Mouse (Mus musculus) MEL (cell line): ENCODE data around the gene Eef1akmt3. TPM values are rescaled to one million over a fixed set of nuclear protein-coding genes. Genes with fewer than 3 reads are reported as not detected.

Experiments
- DNase-seq: peaks from one replicate; pipeline ENCODE4 v3.0.0; 2011; ENCODE audit warnings: low read depth, low spot score
- H3K27ac ChIP-seq: 2 replicates; pipeline ENCODE4 v1.5.1; 2012; ENCODE audit warnings: low read depth, mild to moderate bottlenecking, control low read depth, low read length, moderate library complexity; ENCODE audit not compliant: control insufficient read depth
- H3K27me3 ChIP-seq, 2 experiments: fragments of 150-350 bp in 1 of 2; sonication (generic) in 1 of 2; 2 replicates each; pipeline ENCODE4 v1.6.1; 2012; ENCODE audit warnings: low read length in 2 of 2, mild to moderate bottlenecking in 2 of 2, improper control_type of control experiment in 1 of 2, moderate library complexity in 1 of 2; ENCODE audit not compliant: insufficient read depth in 2 of 2, control insufficient read depth in 1 of 2
- H3K36me3 ChIP-seq, 2 experiments: 2 replicates each; pipeline ENCODE4 v1.6.1; 2012 to 2014; ENCODE audit warnings: low read length in 2 of 2, improper control_type of control experiment in 1 of 2, inconsistent platforms in 1 of 2, mild to moderate bottlenecking in 1 of 2; ENCODE audit not compliant: insufficient read depth in 2 of 2, control insufficient read depth in 1 of 2
- H3K4me1 ChIP-seq, 2 experiments: fragments of 150-350 bp in 1 of 2; sonication (generic) in 1 of 2; 2 replicates each; pipeline ENCODE4 v1.6.1; 2012; ENCODE audit warnings: low read length in 2 of 2, improper control_type of control experiment in 1 of 2, mild to moderate bottlenecking in 1 of 2; ENCODE audit not compliant: insufficient read depth in 2 of 2, control insufficient read depth in 1 of 2
- H3K4me3 ChIP-seq, 2 experiments: fragments of 150-350 bp in 1 of 2; sonication (generic) in 1 of 2; 2 replicates each; pipeline ENCODE4 v1.5.1; 2012; ENCODE audit warnings: low read depth in 2 of 2, low read length in 2 of 2, mild to moderate bottlenecking in 2 of 2, moderate library complexity in 2 of 2, control low read depth in 1 of 2, improper control_type of control experiment in 1 of 2; ENCODE audit not compliant: control insufficient read depth in 1 of 2, insufficient read depth in 1 of 2
- H3K79me2 ChIP-seq: 2 replicates; pipeline ENCODE4 v1.6.1; 2012; ENCODE audit warnings: mild to moderate bottlenecking, low read length, moderate library complexity; ENCODE audit not compliant: control insufficient read depth, poor library complexity, insufficient read depth
- H3K9ac ChIP-seq: 2 replicates; pipeline ENCODE4 v1.6.1; 2012; ENCODE audit warnings: low read depth, mild to moderate bottlenecking, control low read depth, low read length, moderate library complexity; ENCODE audit not compliant: control insufficient read depth, poor library complexity, severe bottlenecking
- H3K9me3 ChIP-seq: fragments of 150-350 bp; sonication (generic); replicated peaks from 2 replicates; pipeline ENCODE4 v1.6.1; 2012; ENCODE audit warnings: mild to moderate bottlenecking, low read length, improper control_type of control experiment, moderate library complexity; ENCODE audit not compliant: insufficient read depth
- CHD2 ChIP-seq: IDR thresholded peaks from 2 replicates; pipeline ENCODE4 v1.6.1; 2011; ENCODE audit warnings: low read length, improper control_type of control experiment
- CTCF ChIP-seq, 3 experiments: IDR thresholded peaks in 2 of 3; conservative IDR thresholded peaks in 1 of 3; 2 replicates each; pipeline ENCODE4 v1.5.1; 2011 to 2012; ENCODE audit warnings: low read length in 3 of 3, low read depth in 2 of 3, mild to moderate bottlenecking in 2 of 3, improper control_type of control experiment in 1 of 3, inconsistent platforms in 1 of 3, mixed read lengths in 1 of 3, moderate library complexity in 1 of 3; ENCODE audit not compliant: control insufficient read depth in 1 of 3, insufficient read depth in 1 of 3, poor library complexity in 1 of 3, severe bottlenecking in 1 of 3
- ELF1 ChIP-seq: IDR thresholded peaks from 2 replicates; pipeline ENCODE4 v1.6.1; 2014; ENCODE audit warnings: low read depth, mild to moderate bottlenecking, inconsistent platforms, low read length, improper control_type of control experiment, moderate library complexity
- EP300 ChIP-seq, 2 experiments: IDR thresholded peaks; 2 replicates each; pipeline ENCODE4 v1.6.1; 2011; ENCODE audit warnings: improper control_type of control experiment in 2 of 2, low read length in 2 of 2, low read depth in 1 of 2, mild to moderate bottlenecking in 1 of 2
- GABPA ChIP-seq: IDR thresholded peaks from 2 replicates; pipeline ENCODE4 v1.6.1; 2012; ENCODE audit warnings: low read depth, mild to moderate bottlenecking, inconsistent platforms, low read length, improper control_type of control experiment, moderate library complexity
- JUND ChIP-seq: IDR thresholded peaks from 2 replicates; pipeline ENCODE4 v1.6.1; 2011; ENCODE audit warnings: low read depth, mild to moderate bottlenecking, improper control_type of control experiment, low read length
- KAT2A ChIP-seq: conservative IDR thresholded peaks from 2 replicates; pipeline ENCODE4 v1.6.1; 2012; ENCODE audit warnings: low read depth, low read length, improper control_type of control experiment, inconsistent platforms
- MAX ChIP-seq: IDR thresholded peaks from 2 replicates; pipeline ENCODE4 v1.6.1; 2011; ENCODE audit warnings: low read length, improper control_type of control experiment
- MAZ ChIP-seq: IDR thresholded peaks from 2 replicates; pipeline ENCODE4 v1.6.1; 2012; ENCODE audit warnings: low read depth, mild to moderate bottlenecking, inconsistent platforms, low read length, improper control_type of control experiment
- MEF2A ChIP-seq: IDR thresholded peaks from 2 replicates; pipeline ENCODE4 v1.6.1; 2014; ENCODE audit warnings: low read depth, mild to moderate bottlenecking, inconsistent platforms, low read length, improper control_type of control experiment; ENCODE audit not compliant: poor library complexity, insufficient replicate concordance, severe bottlenecking; ENCODE audit errors: extremely low read depth
- MYB ChIP-seq: IDR thresholded peaks from 2 replicates; pipeline ENCODE4 v1.6.1; 2011; ENCODE audit warnings: mild to moderate bottlenecking, low read depth, low read length, improper control_type of control experiment
- NRF1 ChIP-seq: IDR thresholded peaks from 2 replicates; pipeline ENCODE4 v1.6.1; 2014; ENCODE audit warnings: low read depth, mild to moderate bottlenecking, inconsistent platforms, low read length, improper control_type of control experiment, moderate library complexity; ENCODE audit not compliant: poor library complexity, insufficient read depth, severe bottlenecking
- POLR2A ChIP-seq, 2 experiments: IDR thresholded peaks; 2 replicates each; pipeline ENCODE4 v1.6.1; 2011 to 2012; ENCODE audit warnings: low read length in 2 of 2, mild to moderate bottlenecking in 2 of 2, control low read depth in 1 of 2, improper control_type of control experiment in 1 of 2, low read depth in 1 of 2, moderate library complexity in 1 of 2; ENCODE audit not compliant: control insufficient read depth in 1 of 2, insufficient read depth in 1 of 2, poor library complexity in 1 of 2
- RAD21 ChIP-seq: IDR thresholded peaks from 2 replicates; pipeline ENCODE4 v1.6.1; 2011; ENCODE audit warnings: mild to moderate bottlenecking, low read depth, low read length, improper control_type of control experiment
- SIN3A ChIP-seq: IDR thresholded peaks from 2 replicates; pipeline ENCODE4 v1.6.1; 2012; ENCODE audit warnings: low read length, improper control_type of control experiment, inconsistent platforms
- SMC3 ChIP-seq: IDR thresholded peaks from 2 replicates; pipeline ENCODE4 v1.6.1; 2011; ENCODE audit warnings: low read depth, low read length, improper control_type of control experiment
- TBP ChIP-seq: IDR thresholded peaks from 2 replicates; pipeline ENCODE4 v1.8.0; 2011; ENCODE audit warnings: low read depth, low read length, improper control_type of control experiment
- USF1 ChIP-seq: IDR thresholded peaks from 2 replicates; pipeline ENCODE4 v1.6.1; 2014; ENCODE audit warnings: low read depth, mild to moderate bottlenecking, inconsistent platforms, low read length, improper control_type of control experiment, moderate library complexity
- ZMIZ1 ChIP-seq: IDR thresholded peaks from 2 replicates; pipeline ENCODE4 v1.6.1; 2012; ENCODE audit warnings: low read depth, mild to moderate bottlenecking, inconsistent platforms, low read length, improper control_type of control experiment, moderate library complexity
- ZNF384 ChIP-seq: IDR thresholded peaks from 2 replicates; pipeline ENCODE4 v1.6.1; 2012; ENCODE audit warnings: low read depth, mild to moderate bottlenecking, inconsistent platforms, low read length, improper control_type of control experiment
- polyA plus RNA-seq, 2 experiments: library from polyadenylated mRNA; stranded (reverse) in 1 of 2; unstranded in 1 of 2; fragments of >175 nt in 1 of 2; fragments of >200 nt in 1 of 2; gene quantifications; 2 replicates each; pipeline versions ENCODE4 v1.2.1 to v1.2.4; 2012; ENCODE audit warnings: low replicate concordance in 2 of 2, low read depth in 1 of 2; ENCODE audit not compliant: insufficient read length in 2 of 2, insufficient read depth in 1 of 2, missing spikeins in 1 of 2
- total RNA-seq: library from RNA; depleted of rRNA; stranded (reverse); fragments of 300-350 nt; gene quantifications from 2 replicates; pipeline ENCODE4 v1.2.3, GENCODE M21; 2012

Gene Eef1akmt3
- total and polyA plus RNA-seq, 3 experiments, result 0.27 to 2.3 TPM; not detected in 1

- TF ChIP-seq NRF1 (peak; percentile 77), RAD21 (no peak), EP300 (IDR thresholded peaks at IDR 0.05; ENCODE audit: low read depth in 1 of 2, low read length in 2 of 2) (no peak), JUND (no peak), SIN3A (0 out of 2 replicates have a peak, but pooled peaks have one; percentile 5), MAZ (peak; percentile 86; the same call in 1 of the 2 replicates)
- no peaks in the 10 kb centered on the region for H3K27me3 ChIP-seq
- peaks cover 18% of the 10 kb centered on the region for H3K79me2 ChIP-seq
- DNase-seq, result peak; percentile 73
- H3K27ac ChIP-seq, result no peak within 1 kb of the TSS
- H3K9ac ChIP-seq, result peak within 1 kb of the TSS; percentile 61
- peaks cover 3 to 18% of the 10 kb centered on the region in 2 experiments; a peak in 3 of 4 replicates for H3K4me1 ChIP-seq
- H3K4me3 ChIP-seq, result peak within 1 kb of the TSS; percentile 35 to 63
- peaks cover 6 to 13% of the 10 kb centered on the region in 2 experiments for H3K36me3 ChIP-seq
- H3K9me3 ChIP-seq, result no peaks in the 10 kb centered on the region
Observed at GRCm38 (mm10) chr10:127059968-127060916, 18.9 kb upstream of the Eef1akmt3 start, which contains the start of gene March9. TSS of gene March9 (minus strand) at chr10:127060184.

GRCm38 (mm10) chr10:127059174-127059967 lies 18.1 kb upstream of the Eef1akmt3 start:
- Histone ChIP-seq H3K79me2 (peaks cover 10% of the 10 kb centered on the region), H3K9ac (peak overlapping the region; percentile 61), H3K4me1 (peaks cover 3 to 10% of the 10 kb centered on the region in 2 experiments; a peak in 2 of 4 replicates), H3K27ac (no peak overlapping the region), H3K4me3 (peak overlapping the region; percentile 35 to 63), H3K27me3 (no peaks in the 10 kb centered on the region), H3K36me3 (peaks cover 0 to 6% of the 10 kb centered on the region in 2 experiments; a peak in 2 of 4 replicates), H3K9me3 (no peaks in the 10 kb centered on the region)
- DNase-seq, result no peak
- TF ChIP-seq EP300 (IDR thresholded peaks at IDR 0.05; ENCODE audit: low read depth in 1 of 2, low read length in 2 of 2), result no peak
- no peak for TF ChIP-seq USF1
- no peak for TF ChIP-seq KAT2A
- TF ChIP-seq CHD2, result no peak
- no peak for TF ChIP-seq POLR2A (IDR thresholded peaks at IDR 0.05; ENCODE audit: control insufficient read depth in 1 of 2, insufficient read depth in 1 of 2, low read depth in 1 of 2, low read length in 2 of 2, poor library complexity in 1 of 2)
- no peak for TF ChIP-seq JUND
- no peak for TF ChIP-seq ZNF384
- TF ChIP-seq MAZ, result no peak
- TF ChIP-seq TBP, result no peak
- TF ChIP-seq GABPA, result no peak
- TF ChIP-seq ZMIZ1, result no peak
- no peak for TF ChIP-seq MYB
- TF ChIP-seq SMC3, result no peak
- TF ChIP-seq MEF2A, result no peak
- TF ChIP-seq CTCF (IDR thresholded peaks at IDR 0.05 in 2 of 3, conservative IDR thresholded peaks at IDR 0.05 in 1 of 3; ENCODE audit: control insufficient read depth in 1 of 3, insufficient read depth in 1 of 3, low read depth in 2 of 3, low read length in 3 of 3, poor library complexity in 1 of 3, severe bottlenecking in 1 of 3), result no peak
- TF ChIP-seq MAX, result no peak
- TF ChIP-seq ELF1, result no peak
